Mouse (Mus musculus): Measurements from ENCODE around the gene Tssc4. TPM values are rescaled to one million over a fixed set of nuclear protein-coding genes. Genes with fewer than 3 reads are reported as not detected.
A peak's percentile ranks its signal among the peaks of the same experiment; 100 is the strongest.

Tssc4 gene
- polyA plus RNA-seq, 1 experiment from 2014 or later: 70.2 TPM

- Histone ChIP-seq H3K4me3 (ENCODE audit: low read depth, low read length) (peak overlapping the region; percentile 55), H3K9me3 (ENCODE audit: control insufficient read depth, low read length) (no peaks in the 10 kb centered on the region), H3K4me2 (ENCODE audit: low read depth) (peak overlapping the region; percentile 78), H3K4me1 (ENCODE audit: control insufficient read depth, insufficient read depth, low read length) (peaks cover 18% of the 10 kb centered on the region), H3K9ac (ENCODE audit: low read length) (peak overlapping the region; percentile 58), H3K27me3 (ENCODE audit: control insufficient read depth, insufficient read depth, low read length) (no peaks in the 10 kb centered on the region), H3K36me3 (ENCODE audit: control insufficient read depth, insufficient read depth, low read length) (peaks cover 16% of the 10 kb centered on the region), H3K27ac (ENCODE audit: low read depth, low read length) (no peak overlapping the region)
- 11% methylated on average over 30 of the region's 30 CpGs for WGBS
- ATAC-seq (ENCODE audit: insufficient read depth, low FRiP score, low TSS enrichment) (no peak), DNase-seq (ENCODE audit: low spot score) (no peak)
Observed at GRCm38 (mm10) chr7:143069751-143070400, 827 bp downstream of the Tssc4 start.

- peaks cover 18% of the 10 kb centered on the region for H3K4me1 ChIP-seq (ENCODE audit: control insufficient read depth, insufficient read depth, low read length)
- peak overlapping the region; percentile 78 for H3K4me2 ChIP-seq (ENCODE audit: low read depth)
- peak overlapping the region; percentile 58 for H3K9ac ChIP-seq (ENCODE audit: low read length)
- 92% methylated on average over 10 of the region's 10 CpGs for WGBS
- ATAC-seq (ENCODE audit: insufficient read depth, low FRiP score, low TSS enrichment) (no peak), DNase-seq (ENCODE audit: low spot score) (no peak)
- H3K4me3 ChIP-seq (ENCODE audit: low read depth, low read length): peak overlapping the region; percentile 55
- H3K27ac ChIP-seq (ENCODE audit: low read depth, low read length): no peak overlapping the region
- peaks cover 10% of the 10 kb centered on the region for H3K36me3 ChIP-seq (ENCODE audit: control insufficient read depth, insufficient read depth, low read length)
- H3K27me3 ChIP-seq (ENCODE audit: control insufficient read depth, insufficient read depth, low read length): no peaks in the 10 kb centered on the region
- no peaks in the 10 kb centered on the region for H3K9me3 ChIP-seq (ENCODE audit: control insufficient read depth, low read length)
Observed at GRCm38 (mm10) chr7:143070506-143071070, 1.5 kb downstream of the Tssc4 start.

GRCm38 (mm10) chr7:143072605-143073004 is 3.6 kb downstream of the Tssc4 start:
- no peak for ATAC-seq (ENCODE audit: insufficient read depth, low FRiP score, low TSS enrichment)
- DNase-seq (ENCODE audit: low spot score): no peak
- no peak overlapping the region for H3K4me3 ChIP-seq (ENCODE audit: low read depth, low read length)
- no peaks in the 10 kb centered on the region for H3K36me3 ChIP-seq (ENCODE audit: control insufficient read depth, insufficient read depth, low read length)
- no peaks in the 10 kb centered on the region for H3K27me3 ChIP-seq (ENCODE audit: control insufficient read depth, insufficient read depth, low read length)
- no peak overlapping the region for H3K27ac ChIP-seq (ENCODE audit: low read depth, low read length)
- H3K9me3 ChIP-seq (ENCODE audit: control insufficient read depth, low read length): no peaks in the 10 kb centered on the region
- H3K9ac ChIP-seq (ENCODE audit: low read length): no peak overlapping the region
- no peak overlapping the region for H3K4me2 ChIP-seq (ENCODE audit: low read depth)
- peaks cover 18% of the 10 kb centered on the region for H3K4me1 ChIP-seq (ENCODE audit: control insufficient read depth, insufficient read depth, low read length)
- WGBS: 86% methylated on average over 5 of the region's 5 CpGs

GRCm38 (mm10) chr7:143073086-143073485 is 4.0 kb downstream of the Tssc4 start:
- Histone ChIP-seq H3K9ac (ENCODE audit: low read length) (no peak overlapping the region), H3K36me3 (ENCODE audit: control insufficient read depth, insufficient read depth, low read length) (no peaks in the 10 kb centered on the region), H3K4me2 (ENCODE audit: low read depth) (no peak overlapping the region), H3K27me3 (ENCODE audit: control insufficient read depth, insufficient read depth, low read length) (no peaks in the 10 kb centered on the region), H3K4me3 (ENCODE audit: low read depth, low read length) (no peak overlapping the region), H3K9me3 (ENCODE audit: control insufficient read depth, low read length) (no peaks in the 10 kb centered on the region), H3K27ac (ENCODE audit: low read depth, low read length) (no peak overlapping the region), H3K4me1 (ENCODE audit: control insufficient read depth, insufficient read depth, low read length) (peaks cover 14% of the 10 kb centered on the region)
- ATAC-seq (ENCODE audit: insufficient read depth, low FRiP score, low TSS enrichment) (no peak), DNase-seq (ENCODE audit: low spot score) (peak; percentile 54)
- 61% methylated on average over 1 of the region's 1 CpGs for WGBS

- Histone ChIP-seq H3K4me1 (ENCODE audit: control insufficient read depth, insufficient read depth, low read length) (peaks cover 4% of the 10 kb centered on the region; the same call in 1 of the 2 replicates), H3K9me3 (ENCODE audit: control insufficient read depth, low read length) (no peaks in the 10 kb centered on the region), H3K27ac (ENCODE audit: low read depth, low read length) (no peak overlapping the region), H3K27me3 (ENCODE audit: control insufficient read depth, insufficient read depth, low read length) (no peaks in the 10 kb centered on the region), H3K9ac (ENCODE audit: low read length) (no peak overlapping the region), H3K36me3 (ENCODE audit: control insufficient read depth, insufficient read depth, low read length) (no peaks in the 10 kb centered on the region), H3K4me2 (ENCODE audit: low read depth) (no peak overlapping the region), H3K4me3 (ENCODE audit: low read depth, low read length) (no peak overlapping the region)
- DNase-seq (ENCODE audit: low spot score): no peak
- 76% methylated on average over 5 of the region's 5 CpGs for WGBS
- ATAC-seq (ENCODE audit: insufficient read depth, low FRiP score, low TSS enrichment): no peak
Observed at GRCm38 (mm10) chr7:143075394-143075793, 6.3 kb downstream of the Tssc4 start.

DNA sequence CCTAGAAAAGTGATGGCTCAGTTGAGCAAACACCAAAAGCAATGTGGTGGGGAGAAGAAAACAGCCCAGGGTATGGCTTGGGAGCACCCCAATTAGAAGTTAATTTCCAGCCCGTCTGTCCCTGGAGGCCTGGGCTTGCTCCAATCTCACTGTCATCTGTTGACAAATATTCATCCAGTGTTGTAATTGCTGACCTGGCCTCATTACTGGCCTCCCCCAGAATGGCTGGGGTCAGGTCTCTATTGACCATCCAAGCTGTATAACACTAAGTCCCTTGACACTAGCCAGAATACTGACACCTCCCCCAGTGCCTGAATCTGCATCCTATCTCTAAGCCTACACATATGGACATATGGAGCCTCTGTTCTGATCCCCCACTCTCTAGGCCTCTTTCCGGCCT is 8.3 kb downstream of the Tssc4 start:
- H3K9ac ChIP-seq (ENCODE audit: low read length): no peak overlapping the region
- no peaks in the 10 kb centered on the region for H3K36me3 ChIP-seq (ENCODE audit: control insufficient read depth, insufficient read depth, low read length)
- ATAC-seq (ENCODE audit: insufficient read depth, low FRiP score, low TSS enrichment) (no peak), DNase-seq (ENCODE audit: low spot score) (no peak)
- no peak overlapping the region for H3K4me2 ChIP-seq (ENCODE audit: low read depth)
- H3K4me3 ChIP-seq (ENCODE audit: low read depth, low read length): no peak overlapping the region
- H3K27ac ChIP-seq (ENCODE audit: low read depth, low read length): no peak overlapping the region
- no peaks in the 10 kb centered on the region for H3K27me3 ChIP-seq (ENCODE audit: control insufficient read depth, insufficient read depth, low read length)
- no peaks in the 10 kb centered on the region for H3K9me3 ChIP-seq (ENCODE audit: control insufficient read depth, low read length)
- WGBS: 88% methylated on average over 2 of the region's 2 CpGs
- no peaks in the 10 kb centered on the region for H3K4me1 ChIP-seq (ENCODE audit: control insufficient read depth, insufficient read depth, low read length)

DNA sequence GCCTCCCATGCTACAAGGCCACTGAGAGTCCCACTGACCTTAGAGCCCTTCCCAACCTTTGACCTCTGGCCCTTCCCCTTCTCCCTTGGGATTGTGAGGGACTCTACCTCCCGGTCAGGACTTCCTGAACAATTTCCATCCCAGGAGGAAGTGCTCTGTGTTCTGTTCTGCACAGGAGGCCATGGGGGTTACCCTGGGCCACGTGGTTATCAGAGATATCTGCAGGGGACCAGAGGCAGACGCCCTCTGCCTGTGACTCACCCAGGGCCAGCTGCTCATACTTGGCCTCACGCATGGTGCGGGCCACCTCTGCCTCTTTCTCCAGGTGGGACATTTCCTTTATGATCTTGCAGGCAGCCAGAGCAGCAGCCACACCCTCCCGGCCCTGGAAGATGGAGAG is 13.0 kb downstream of the Tssc4 start:
- Histone ChIP-seq H3K36me3 (ENCODE audit: control insufficient read depth, insufficient read depth, low read length) (no peaks in the 10 kb centered on the region), H3K27ac (ENCODE audit: low read depth, low read length) (no peak overlapping the region)

GRCm38 (mm10) chr7:143083708-143084107 is 14.7 kb downstream of the Tssc4 start:
- Histone ChIP-seq H3K4me3 (ENCODE audit: low read depth, low read length) (no peak overlapping the region), H3K36me3 (ENCODE audit: control insufficient read depth, insufficient read depth, low read length) (no peaks in the 10 kb centered on the region), H3K9me3 (ENCODE audit: control insufficient read depth, low read length) (no peaks in the 10 kb centered on the region), H3K9ac (ENCODE audit: low read length) (no peak overlapping the region), H3K4me2 (ENCODE audit: low read depth) (no peak overlapping the region), H3K27me3 (ENCODE audit: control insufficient read depth, insufficient read depth, low read length) (no peaks in the 10 kb centered on the region), H3K4me1 (ENCODE audit: control insufficient read depth, insufficient read depth, low read length) (no peaks in the 10 kb centered on the region; the same call in 1 of the 2 replicates), H3K27ac (ENCODE audit: low read depth, low read length) (no peak overlapping the region)
- WGBS: 84% methylated on average over 2 of the region's 2 CpGs
- ATAC-seq (ENCODE audit: insufficient read depth, low FRiP score, low TSS enrichment): no peak
- no peak for DNase-seq (ENCODE audit: low spot score)

More for the DNA sequence above, 13.0 kb downstream of the Tssc4 start:
- WGBS: 66% methylated on average over 6 of the region's 6 CpGs
- H3K4me1 ChIP-seq (ENCODE audit: control insufficient read depth, insufficient read depth, low read length): no peaks in the 10 kb centered on the region; the same call in 1 of the 2 replicates
- no peak overlapping the region for H3K4me3 ChIP-seq (ENCODE audit: low read depth, low read length)
- no peak for ATAC-seq (ENCODE audit: insufficient read depth, low FRiP score, low TSS enrichment)
- no peak for DNase-seq (ENCODE audit: low spot score)
- H3K9me3 ChIP-seq (ENCODE audit: control insufficient read depth, low read length): no peaks in the 10 kb centered on the region
- no peaks in the 10 kb centered on the region for H3K27me3 ChIP-seq (ENCODE audit: control insufficient read depth, insufficient read depth, low read length)
- no peak overlapping the region for H3K4me2 ChIP-seq (ENCODE audit: low read depth)
- no peak overlapping the region for H3K9ac ChIP-seq (ENCODE audit: low read length)

- H3K4me1 ChIP-seq (ENCODE audit: control insufficient read depth, insufficient read depth, low read length): no peaks in the 10 kb centered on the region; the same call in 1 of the 2 replicates
- H3K27me3 ChIP-seq (ENCODE audit: control insufficient read depth, insufficient read depth, low read length): no peaks in the 10 kb centered on the region
- H3K4me3 ChIP-seq (ENCODE audit: low read depth, low read length): no peak overlapping the region
- no peak overlapping the region for H3K27ac ChIP-seq (ENCODE audit: low read depth, low read length)
- peak; percentile 64 for DNase-seq (ENCODE audit: low spot score)
- ATAC-seq (ENCODE audit: insufficient read depth, low FRiP score, low TSS enrichment): 0 out of 2 replicates have a peak, but pooled peaks have one; percentile 9
- H3K9ac ChIP-seq (ENCODE audit: low read length): no peak overlapping the region
- H3K9me3 ChIP-seq (ENCODE audit: control insufficient read depth, low read length): no peaks in the 10 kb centered on the region
- WGBS: 53% methylated on average over 2 of the region's 2 CpGs
- H3K36me3 ChIP-seq (ENCODE audit: control insufficient read depth, insufficient read depth, low read length): no peaks in the 10 kb centered on the region
- no peak overlapping the region for H3K4me2 ChIP-seq (ENCODE audit: low read depth)
Observed at GRCm38 (mm10) chr7:143086366-143086765, 17.3 kb downstream of the Tssc4 start.

All from neural tube, embryonic 11.5 days (tissue).